Mouse (Mus musculus): Measurements from ENCODE around the gene Kcnh6.

GRCm38 (mm10) chr11:106001718-106002117 lies 6.2 kb upstream of the Kcnh6 start:
- no peak for TF ChIP-seq EP300 (IDR thresholded peaks at IDR 0.05; ENCODE audit: insufficient read depth, low read depth, low read length)
- peak; percentile 80 for TF ChIP-seq CTCF (IDR thresholded peaks at IDR 0.05)
